Mouse (Mus musculus): ENCODE results near the gene Syt17. TPM values are rescaled to one million over a fixed set of nuclear protein-coding genes. Genes with fewer than 3 reads are reported as not detected.

Syt17 gene
- polyA plus RNA-seq, 1 experiment from 2014 or later: 2.4 TPM

GRCm38 (mm10) chr7:118375341-118375740, 72.7 kb downstream of the Syt17 start:
- no peak overlapping the region for H3K9ac ChIP-seq (ENCODE audit: low read length)
- H3K27ac ChIP-seq (ENCODE audit: low read depth, low read length): no peak overlapping the region
- no peak for DNase-seq (ENCODE audit: low spot score)
- WGBS: 94% methylated on average over 3 of the region's 3 CpGs
- H3K4me1 ChIP-seq (replicated peaks; ENCODE audit: control insufficient read depth, insufficient read depth, low read length): no peaks in the 10 kb centered on the region
- no peak overlapping the region for H3K4me2 ChIP-seq (ENCODE audit: low read depth, low read length, severe bottlenecking)
- no peak overlapping the region for H3K4me3 ChIP-seq (ENCODE audit: low read depth, low read length)
- ATAC-seq (replicated peaks; ENCODE audit: low FRiP score): no peak
- no peaks in the 10 kb centered on the region for H3K9me3 ChIP-seq (ENCODE audit: control insufficient read depth, low read length)
- no peaks in the 10 kb centered on the region for H3K36me3 ChIP-seq (ENCODE audit: control insufficient read depth, insufficient read depth, low read length)
- no peaks in the 10 kb centered on the region for H3K27me3 ChIP-seq (ENCODE audit: control insufficient read depth, insufficient read depth, low read length)

DNA sequence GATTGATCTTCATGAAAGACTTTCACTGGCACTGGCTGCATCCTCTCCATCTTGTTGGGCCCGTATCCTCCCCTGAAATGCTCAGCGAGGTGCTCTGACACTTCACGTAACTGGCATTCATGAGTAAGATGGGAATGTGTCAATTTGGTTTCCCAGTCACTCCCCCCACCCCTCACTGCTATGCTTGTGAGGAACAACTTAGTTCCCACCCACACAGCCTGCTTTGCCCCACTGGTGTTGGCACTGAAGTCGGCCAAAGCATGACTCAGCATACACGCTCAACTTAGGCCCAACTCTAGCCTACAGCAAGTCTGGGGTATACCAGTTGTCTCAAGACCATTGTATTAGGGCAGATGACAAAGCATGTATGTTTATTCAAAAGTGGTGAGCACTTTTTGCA, 76.7 kb downstream of the Syt17 start:
- Histone ChIP-seq H3K27me3 (ENCODE audit: control insufficient read depth, insufficient read depth, low read length) (no peaks in the 10 kb centered on the region), H3K27ac (ENCODE audit: low read depth, low read length) (no peak overlapping the region), H3K4me1 (replicated peaks; ENCODE audit: control insufficient read depth, insufficient read depth, low read length) (no peaks in the 10 kb centered on the region), H3K4me3 (ENCODE audit: low read depth, low read length) (no peak overlapping the region), H3K36me3 (ENCODE audit: control insufficient read depth, insufficient read depth, low read length) (no peaks in the 10 kb centered on the region), H3K9me3 (ENCODE audit: control insufficient read depth, low read length) (no peaks in the 10 kb centered on the region), H3K9ac (ENCODE audit: low read length) (no peak overlapping the region), H3K4me2 (ENCODE audit: low read depth, low read length, severe bottlenecking) (no peak overlapping the region)
- WGBS: 94% methylated on average over 5 of the region's 5 CpGs
- ATAC-seq (replicated peaks; ENCODE audit: low FRiP score) (no peak), DNase-seq (ENCODE audit: low spot score) (no peak)

- no peak for ATAC-seq (replicated peaks; ENCODE audit: low FRiP score)
- 65% methylated on average over 2 of the region's 2 CpGs for WGBS
- Histone ChIP-seq H3K4me1 (replicated peaks; ENCODE audit: control insufficient read depth, insufficient read depth, low read length) (no peaks in the 10 kb centered on the region), H3K4me2 (ENCODE audit: low read depth, low read length, severe bottlenecking) (no peak overlapping the region), H3K27me3 (ENCODE audit: control insufficient read depth, insufficient read depth, low read length) (no peaks in the 10 kb centered on the region), H3K4me3 (ENCODE audit: low read depth, low read length) (no peak overlapping the region), H3K9me3 (ENCODE audit: control insufficient read depth, low read length) (no peaks in the 10 kb centered on the region), H3K27ac (ENCODE audit: low read depth, low read length) (no peak overlapping the region), H3K9ac (ENCODE audit: low read length) (no peak overlapping the region), H3K36me3 (ENCODE audit: control insufficient read depth, insufficient read depth, low read length) (no peaks in the 10 kb centered on the region)
- DNase-seq (ENCODE audit: low spot score): no peak
Observed at GRCm38 (mm10) chr7:118369705-118370104, 78.3 kb downstream of the Syt17 start.

DNA sequence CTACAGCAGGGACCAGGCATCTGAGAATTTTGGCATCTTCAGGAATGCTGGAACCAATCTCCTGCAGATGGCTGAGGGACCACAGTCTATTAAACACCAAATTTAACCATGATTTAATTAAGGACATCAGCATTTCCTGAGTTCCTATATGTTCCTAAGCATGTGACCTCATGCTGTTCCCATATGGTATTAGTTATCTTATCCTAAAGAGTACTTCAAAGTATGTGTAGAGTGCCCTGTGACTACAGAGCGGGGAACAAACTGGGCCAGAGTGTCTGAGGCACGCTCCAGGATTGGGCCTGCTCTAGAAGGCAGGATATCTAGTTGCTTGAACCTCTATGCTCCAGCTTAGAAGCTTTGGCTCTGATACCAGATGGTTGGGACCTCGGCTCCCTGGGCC, 82.1 kb downstream of the Syt17 start:
- DNase-seq (ENCODE audit: low spot score) (no peak), ATAC-seq (replicated peaks; ENCODE audit: low FRiP score) (no peak)
- Histone ChIP-seq H3K9ac (ENCODE audit: low read length) (no peak overlapping the region), H3K4me1 (replicated peaks; ENCODE audit: control insufficient read depth, insufficient read depth, low read length) (no peaks in the 10 kb centered on the region), H3K4me2 (ENCODE audit: low read depth, low read length, severe bottlenecking) (no peak overlapping the region), H3K36me3 (ENCODE audit: control insufficient read depth, insufficient read depth, low read length) (no peaks in the 10 kb centered on the region), H3K4me3 (ENCODE audit: low read depth, low read length) (no peak overlapping the region), H3K27me3 (ENCODE audit: control insufficient read depth, insufficient read depth, low read length) (no peaks in the 10 kb centered on the region), H3K9me3 (ENCODE audit: control insufficient read depth, low read length) (no peaks in the 10 kb centered on the region), H3K27ac (ENCODE audit: low read depth, low read length) (no peak overlapping the region)
- 74% methylated on average over 3 of the region's 3 CpGs for WGBS

- Histone ChIP-seq H3K4me1 (replicated peaks; ENCODE audit: control insufficient read depth, insufficient read depth, low read length) (no peaks in the 10 kb centered on the region), H3K9ac (ENCODE audit: low read length) (no peak overlapping the region), H3K9me3 (ENCODE audit: control insufficient read depth, low read length) (no peaks in the 10 kb centered on the region), H3K36me3 (ENCODE audit: control insufficient read depth, insufficient read depth, low read length) (no peaks in the 10 kb centered on the region), H3K27ac (ENCODE audit: low read depth, low read length) (no peak overlapping the region), H3K27me3 (ENCODE audit: control insufficient read depth, insufficient read depth, low read length) (no peaks in the 10 kb centered on the region), H3K4me3 (ENCODE audit: low read depth, low read length) (no peak overlapping the region), H3K4me2 (ENCODE audit: low read depth, low read length, severe bottlenecking) (no peak overlapping the region)
- WGBS: 74% methylated on average over 6 of the region's 6 CpGs
- DNase-seq (ENCODE audit: low spot score) (no peak), ATAC-seq (replicated peaks; ENCODE audit: low FRiP score) (no peak)
Observed at GRCm38 (mm10) chr7:118365251-118365650, 82.8 kb downstream of the Syt17 start.

DNA sequence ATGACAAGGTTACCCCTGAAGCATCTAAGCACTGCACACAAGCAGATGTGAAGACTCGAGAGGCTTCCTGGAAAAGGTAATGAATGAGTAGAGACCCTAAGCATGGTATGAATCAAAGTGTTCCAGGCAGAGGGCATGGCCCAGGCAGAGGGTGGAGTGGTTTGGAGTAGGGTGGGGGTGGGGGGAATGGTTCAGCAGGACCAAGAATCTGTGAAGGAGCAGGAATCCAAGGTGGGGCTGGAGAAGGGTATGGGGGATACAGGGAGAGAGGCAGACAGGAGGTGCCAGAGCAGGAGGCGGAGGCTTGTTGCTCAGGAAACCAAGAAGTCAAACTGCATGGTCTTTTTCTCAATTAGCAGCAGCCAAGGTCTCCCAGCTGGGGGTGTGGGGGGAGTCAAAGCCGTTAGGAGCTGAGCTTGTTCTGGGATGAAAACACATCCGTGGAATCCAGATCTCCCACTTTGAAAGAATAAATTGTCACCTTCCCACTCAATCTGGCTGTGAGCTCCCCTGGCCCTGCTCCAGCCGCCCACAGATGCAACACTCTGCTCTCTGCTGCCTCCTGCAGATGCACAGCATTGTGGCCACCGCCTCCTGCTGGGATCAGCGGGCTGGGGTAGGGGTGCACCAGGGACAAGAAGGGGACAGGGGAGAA, 83.5 kb downstream of the Syt17 start:
- no peaks in the 10 kb centered on the region for H3K9me3 ChIP-seq (ENCODE audit: control insufficient read depth, low read length)
- no peak overlapping the region for H3K27ac ChIP-seq (ENCODE audit: low read depth, low read length)
- no peak for DNase-seq (ENCODE audit: low spot score)
- H3K4me1 ChIP-seq (replicated peaks; ENCODE audit: control insufficient read depth, insufficient read depth, low read length): no peaks in the 10 kb centered on the region
- H3K27me3 ChIP-seq (ENCODE audit: control insufficient read depth, insufficient read depth, low read length): no peaks in the 10 kb centered on the region
- no peak overlapping the region for H3K9ac ChIP-seq (ENCODE audit: low read length)
- no peak overlapping the region for H3K4me3 ChIP-seq (ENCODE audit: low read depth, low read length)
- H3K36me3 ChIP-seq (ENCODE audit: control insufficient read depth, insufficient read depth, low read length): no peaks in the 10 kb centered on the region
- WGBS: 35% methylated on average over 7 of the region's 7 CpGs
- ATAC-seq (replicated peaks; ENCODE audit: low FRiP score): no peak
- no peak overlapping the region for H3K4me2 ChIP-seq (ENCODE audit: low read depth, low read length, severe bottlenecking)

GRCm38 (mm10) chr7:118363587-118364233, 84.3 kb downstream of the Syt17 start:
- H3K9me3 ChIP-seq (ENCODE audit: control insufficient read depth, low read length): no peaks in the 10 kb centered on the region
- no peak overlapping the region for H3K4me2 ChIP-seq (ENCODE audit: low read depth, low read length, severe bottlenecking)
- no peak overlapping the region for H3K27ac ChIP-seq (ENCODE audit: low read depth, low read length)
- DNase-seq (ENCODE audit: low spot score): no peak
- ATAC-seq (replicated peaks; ENCODE audit: low FRiP score): no peak
- H3K36me3 ChIP-seq (ENCODE audit: control insufficient read depth, insufficient read depth, low read length): no peaks in the 10 kb centered on the region
- no peak overlapping the region for H3K4me3 ChIP-seq (ENCODE audit: low read depth, low read length)
- H3K4me1 ChIP-seq (replicated peaks; ENCODE audit: control insufficient read depth, insufficient read depth, low read length): no peaks in the 10 kb centered on the region
- no peaks in the 10 kb centered on the region for H3K27me3 ChIP-seq (ENCODE audit: control insufficient read depth, insufficient read depth, low read length)
- H3K9ac ChIP-seq (ENCODE audit: low read length): no peak overlapping the region
- 83% methylated on average over 6 of the region's 6 CpGs for WGBS

DNA sequence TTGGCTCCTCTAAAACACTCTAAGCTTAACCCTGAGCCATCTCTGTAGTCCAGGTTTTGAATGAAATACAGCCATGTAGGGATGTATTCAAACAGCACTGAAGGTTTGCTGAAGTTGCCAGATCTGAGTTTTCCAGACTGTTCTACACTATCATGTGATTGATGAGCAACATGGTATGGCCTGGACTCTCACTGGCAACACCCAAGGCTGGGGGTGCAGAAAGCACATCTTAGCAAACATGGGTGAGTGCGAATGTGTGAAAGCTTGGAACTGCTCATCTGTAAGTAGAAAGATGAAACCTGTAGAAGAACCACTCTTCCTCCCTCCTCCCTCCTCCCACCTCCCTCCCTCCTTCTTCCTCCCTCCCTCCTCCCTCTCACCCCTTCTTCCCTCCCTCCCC, 85.1 kb downstream of the Syt17 start:
- DNase-seq (ENCODE audit: low spot score) (no peak), ATAC-seq (replicated peaks; ENCODE audit: low FRiP score) (no peak)
- H3K27me3 ChIP-seq (ENCODE audit: control insufficient read depth, insufficient read depth, low read length): no peaks in the 10 kb centered on the region
- no peak overlapping the region for H3K9ac ChIP-seq (ENCODE audit: low read length)
- no peak overlapping the region for H3K4me2 ChIP-seq (ENCODE audit: low read depth, low read length, severe bottlenecking)
- no peaks in the 10 kb centered on the region for H3K9me3 ChIP-seq (ENCODE audit: control insufficient read depth, low read length)
- WGBS: 92% methylated on average over 1 of the region's 1 CpGs
- H3K4me1 ChIP-seq (replicated peaks; ENCODE audit: control insufficient read depth, insufficient read depth, low read length): no peaks in the 10 kb centered on the region
- no peak overlapping the region for H3K4me3 ChIP-seq (ENCODE audit: low read depth, low read length)
- H3K27ac ChIP-seq (ENCODE audit: low read depth, low read length): no peak overlapping the region
- H3K36me3 ChIP-seq (ENCODE audit: control insufficient read depth, insufficient read depth, low read length): no peaks in the 10 kb centered on the region

- H3K4me3 ChIP-seq (ENCODE audit: low read depth, low read length): no peak overlapping the region
- H3K4me1 ChIP-seq (replicated peaks; ENCODE audit: control insufficient read depth, insufficient read depth, low read length): no peaks in the 10 kb centered on the region
- H3K36me3 ChIP-seq (ENCODE audit: control insufficient read depth, insufficient read depth, low read length): no peaks in the 10 kb centered on the region
- H3K9me3 ChIP-seq (ENCODE audit: control insufficient read depth, low read length): no peaks in the 10 kb centered on the region
- no peak overlapping the region for H3K4me2 ChIP-seq (ENCODE audit: low read depth, low read length, severe bottlenecking)
- H3K27ac ChIP-seq (ENCODE audit: low read depth, low read length): no peak overlapping the region
- H3K9ac ChIP-seq (ENCODE audit: low read length): no peak overlapping the region
- DNase-seq (ENCODE audit: low spot score): no peak
- no peaks in the 10 kb centered on the region for H3K27me3 ChIP-seq (ENCODE audit: control insufficient read depth, insufficient read depth, low read length)
- ATAC-seq (replicated peaks; ENCODE audit: low FRiP score): no peak
- WGBS: 74% methylated on average over 3 of the region's 3 CpGs
Observed at GRCm38 (mm10) chr7:118362258-118362657, 85.8 kb downstream of the Syt17 start.

Data from forebrain, embryonic 11.5 days (tissue).